In genomic region chr19:3972229-3972628, GRCm38 (mm10) we compare ENCODE assay signal across 14 mouse cellular contexts. TPM values are rescaled to one million over a fixed set of nuclear protein-coding genes. Genes with fewer than 3 reads are reported as not detected.
DNase-seq lines count a peak whose midpoint lies in the region; ATAC-seq and TF ChIP-seq lines count a peak whose summit lies in the region.
"Had no signal": no experiment of that assay in that cellular context is flagged by ENCODE, and none has a peak within 500 bp of the region (broad histone marks: within the 10 kb centered on the region; RNA-seq: fewer than 3 reads in every experiment).

Aldh3b2 (plus strand) TSS chr19:3972328.

- WGBS in intestine, postnatal 0 days = 17% methylated on average over 9 of the region's 9 CpGs
- 33% methylated on average over 9 of the region's 9 CpGs for WGBS in lung, postnatal 0 days
- 58% methylated on average over 9 of the region's 9 CpGs for WGBS in forebrain, embryonic 15.5 days

- no peak for TF ChIP-seq CTCF in E14TG2a.4 (conservative IDR thresholded peaks at IDR 0.05; ENCODE audit: low read length)
- TF ChIP-seq CTCF in intestine, postnatal 0 days (IDR thresholded peaks at IDR 0.05; ENCODE audit: low read depth) = no peak
- no peak for TF ChIP-seq CTCF in lung, postnatal 0 days (IDR thresholded peaks at IDR 0.05)
- TF ChIP-seq CTCF in layer of hippocampus, adult 2 months (conservative IDR thresholded peaks at IDR 0.05) = no peak

- peak within 1 kb of the TSS; percentile 37; the same call in 1 of the 2 replicates for H3K4me3 ChIP-seq in E14TG2a.4 (replicated peaks; ENCODE audit: low read length)
- no peak within 1 kb of the TSS for H3K4me3 ChIP-seq in intestine, postnatal 0 days (ENCODE audit: low read depth, low read length)
- H3K4me3 ChIP-seq in lung, postnatal 0 days (ENCODE audit: low read depth, low read length) = no peak within 1 kb of the TSS
- H3K4me3 ChIP-seq in layer of hippocampus, adult 2 months = no peak within 1 kb of the TSS
- no peak within 1 kb of the TSS for H3K4me3 ChIP-seq in forebrain, embryonic 15.5 days
- H3K4me3 ChIP-seq: hindbrain, embryonic 13.5 days; midbrain, embryonic 12.5 days had no signal

- DNase-seq in c-Kit-negative CD71-positive TER-119-positive erythroid progenitor cells, embryonic 14.5 days (ENCODE audit: low read depth, low spot score) = peak; percentile 40
- DNase-seq in lung, postnatal 0 days (ENCODE audit: low spot score) = peak; percentile 62
- DNase-seq in layer of hippocampus, adult 2 months (ENCODE audit: low spot score in 2 of 2) = no peak
- no peak for DNase-seq in layer of hippocampus, adult 8-10 months (ENCODE audit: low spot score in 2 of 2)
- DNase-seq in cerebellum, postnatal 25 days = no peak
- DNase-seq: adrenal gland, adult 8-10 months; gastrocnemius, postnatal 25 days; layer of hippocampus, adult 9-11 months had no signal

- peak within 1 kb of the TSS; percentile 31; the same call in 1 of the 2 replicates for H3K9ac ChIP-seq in intestine, postnatal 0 days (ENCODE audit: low read depth, low read length)
- no peak within 1 kb of the TSS for H3K9ac ChIP-seq in lung, postnatal 0 days (replicated peaks; ENCODE audit: low read depth)
- no peak within 1 kb of the TSS for H3K9ac ChIP-seq in forebrain, embryonic 15.5 days (replicated peaks)
- H3K9ac ChIP-seq: hindbrain, embryonic 13.5 days; midbrain, embryonic 12.5 days had no signal

- peaks cover 8% of the 10 kb centered on the region; the same call in 1 of the 2 replicates for H3K27me3 ChIP-seq in E14TG2a.4 (ENCODE audit: insufficient read depth, low read length)
- H3K27me3 ChIP-seq in intestine, postnatal 0 days (replicated peaks; ENCODE audit: control insufficient read depth, insufficient read depth, low read length) = no peaks in the 10 kb centered on the region
- no peaks in the 10 kb centered on the region for H3K27me3 ChIP-seq in lung, postnatal 0 days (replicated peaks; ENCODE audit: insufficient read depth, low read length)
- H3K27me3 ChIP-seq in forebrain, embryonic 15.5 days = no peaks in the 10 kb centered on the region
- H3K27me3 ChIP-seq: midbrain, embryonic 12.5 days had no signal

- no peaks in the 10 kb centered on the region for H3K9me3 ChIP-seq in E14TG2a.4 (ENCODE audit: low read length)
- H3K9me3 ChIP-seq in intestine, postnatal 0 days (ENCODE audit: control insufficient read depth) = no peaks in the 10 kb centered on the region
- no peaks in the 10 kb centered on the region for H3K9me3 ChIP-seq in lung, postnatal 0 days (ENCODE audit: low read length)
- no peaks in the 10 kb centered on the region for H3K9me3 ChIP-seq in forebrain, embryonic 15.5 days
- H3K9me3 ChIP-seq: hindbrain, embryonic 13.5 days; midbrain, embryonic 12.5 days had no signal

- peaks cover 23% of the 10 kb centered on the region for H3K4me1 ChIP-seq in E14TG2a.4 (replicated peaks; ENCODE audit: low read depth, low read length)
- H3K4me1 ChIP-seq in intestine, postnatal 0 days (replicated peaks; ENCODE audit: control insufficient read depth, insufficient read depth, low read length) = no peaks in the 10 kb centered on the region; the same call in 1 of the 2 replicates
- H3K4me1 ChIP-seq in lung, postnatal 0 days (ENCODE audit: insufficient read depth, low read depth, low read length) = no peaks in the 10 kb centered on the region
- no peaks in the 10 kb centered on the region for H3K4me1 ChIP-seq in forebrain, embryonic 15.5 days
- H3K4me1 ChIP-seq: midbrain, embryonic 12.5 days had no signal

- H3K27ac ChIP-seq in intestine, postnatal 0 days (ENCODE audit: low read depth, low read length) = no peak within 1 kb of the TSS
- no peak within 1 kb of the TSS for H3K27ac ChIP-seq in lung, postnatal 0 days (ENCODE audit: low read length)
- H3K27ac ChIP-seq in layer of hippocampus, adult 2 months = no peak within 1 kb of the TSS
- no peak within 1 kb of the TSS for H3K27ac ChIP-seq in forebrain, embryonic 15.5 days (replicated peaks)
- H3K27ac ChIP-seq: hindbrain, embryonic 13.5 days; midbrain, embryonic 12.5 days had no signal

- no peak within 1 kb of the TSS for H3K4me2 ChIP-seq in intestine, postnatal 0 days (replicated peaks; ENCODE audit: low read depth)
- no peak within 1 kb of the TSS for H3K4me2 ChIP-seq in lung, postnatal 0 days (replicated peaks; ENCODE audit: low read depth, low read length)
- no peak within 1 kb of the TSS for H3K4me2 ChIP-seq in forebrain, embryonic 15.5 days (replicated peaks)
- H3K4me2 ChIP-seq: hindbrain, embryonic 13.5 days; midbrain, embryonic 12.5 days had no signal

- ATAC-seq in intestine, postnatal 0 days = peak; percentile 78
- ATAC-seq in lung, postnatal 0 days = peak; percentile 72
- no peak for ATAC-seq in forebrain, embryonic 15.5 days (replicated peaks)

- H3K36me3 ChIP-seq in E14TG2a.4 (ENCODE audit: insufficient read depth, low read length) = no peaks in the 10 kb centered on the region
- H3K36me3 ChIP-seq in intestine, postnatal 0 days (ENCODE audit: control insufficient read depth, insufficient read depth) = no peaks in the 10 kb centered on the region
- H3K36me3 ChIP-seq in lung, postnatal 0 days (ENCODE audit: insufficient read depth, low read length) = no peaks in the 10 kb centered on the region
- no peaks in the 10 kb centered on the region for H3K36me3 ChIP-seq in forebrain, embryonic 15.5 days
- H3K36me3 ChIP-seq: hindbrain, embryonic 13.5 days; midbrain, embryonic 12.5 days had no signal

- TF ChIP-seq EP300 in lung, postnatal 0 days (IDR thresholded peaks at IDR 0.05) = no peak

RNA-seq across cellular contexts. Expression of gene Aldh3b2, which starts in this region (rescaled TPM):
- 0.17 and 0.51 TPM in 2 replicates for polyA plus RNA-seq in intestine, postnatal 0 days (2015; fragmentation: Nextera tagmentation; extraction: Ambion mirVana)
- polyA plus RNA-seq in lung, postnatal 0 days (2015; fragmentation: Nextera tagmentation; extraction: Ambion mirVana) = 0.47 and 0.71 TPM in 2 replicates
- under 1 TPM; 0.64 to 0.90 TPM for total RNA-seq in layer of hippocampus, adult 2 months (2021)
- total RNA-seq in layer of hippocampus, adult 8-10 months (2022) = 1 to 10 TPM in 2 of 4 experiments, under 1 TPM in 2; 0.47 to 1.3 (median 0.90) TPM
- polyA plus RNA-seq in forebrain, embryonic 15.5 days (2015; fragmentation: Nextera tagmentation; extraction: Ambion mirVana) = 0.22 and 0.28 TPM in 2 replicates
- total RNA-seq: CH12.LX had no signal

Comparison
In these comparisons a context has a peak if more than half of its experiments do, and no peak if none do; other contexts are left out.
1. Peak in ATAC-seq and H3K9ac ChIP-seq in intestine, postnatal 0 days; RNA of the gene not detected or under 1 TPM.
2. Peak in DNase-seq and ATAC-seq in lung, postnatal 0 days; RNA of the gene not detected or under 1 TPM.